Mouse (Mus musculus) midbrain, embryonic 16.5 days (tissue): ENCODE measurements around the gene Grin2d. TPM values are rescaled to one million over a fixed set of nuclear protein-coding genes. Genes with fewer than 3 reads are reported as not detected.

ENCODE experiments used
- ATAC-seq: fragments of 200-750 bp; cut with Nextera tagmentation; 2 replicates; pipeline ENCODE4 v1.8.0; 2017; ENCODE audit warnings: moderate TSS enrichment
- H3K27ac ChIP-seq: fragments of 300-500 bp; sonication (generic); 2 replicates; pipeline ENCODE4 v1.5.1; 2014; ENCODE audit warnings: mild to moderate bottlenecking, low read length, mixed read lengths
- H3K27me3 ChIP-seq: fragments of 300-500 bp; sonication (generic); 2 replicates; pipeline ENCODE4 v1.6.1; 2014; ENCODE audit warnings: low read depth, low read length, mixed read lengths; ENCODE audit not compliant: control insufficient read depth, insufficient read depth
- H3K36me3 ChIP-seq: fragments of 300-500 bp; sonication (generic); 2 replicates; pipeline ENCODE4 v1.6.1; 2014; ENCODE audit warnings: mild to moderate bottlenecking, low read length, moderate library complexity, mixed read lengths; ENCODE audit not compliant: control insufficient read depth, insufficient read depth
- H3K4me1 ChIP-seq: fragments of 300-500 bp; sonication (generic); 2 replicates; pipeline ENCODE4 v1.6.1; 2014; ENCODE audit warnings: mild to moderate bottlenecking, low read length, mixed read lengths; ENCODE audit not compliant: control insufficient read depth, insufficient read depth
- H3K4me2 ChIP-seq: fragments of 300-500 bp; sonication (generic); 2 replicates; pipeline ENCODE4 v1.6.1; 2014; ENCODE audit warnings: mild to moderate bottlenecking, low read length, mixed read lengths
- H3K4me3 ChIP-seq: fragments of 300-500 bp; sonication (generic); 2 replicates; pipeline ENCODE4 v1.5.1; 2014; ENCODE audit warnings: low read depth, mild to moderate bottlenecking, low read length, moderate library complexity, mixed read lengths
- H3K9ac ChIP-seq: fragments of 300-500 bp; sonication (generic); 2 replicates; pipeline ENCODE4 v1.6.1; 2014; ENCODE audit warnings: low read depth, low read length, mixed read lengths
- H3K9me3 ChIP-seq: fragments of 300-500 bp; sonication (generic); replicated peaks from 2 replicates; pipeline ENCODE4 v1.6.1; 2014; ENCODE audit warnings: mild to moderate bottlenecking, low read length, mixed read lengths; ENCODE audit not compliant: control insufficient read depth, poor library complexity, severe bottlenecking
- WGBS: fragments of 180-500 bp; shearing (Covaris S2); extraction: QIAGEN DNeasy Blood & Tissue Kit; methylation state at CpG from one replicate; pipeline ENCODE4 v1.1.7; 2014; 5-methylcytosine and 5-hydroxymethylcytosine counted together
- polyA plus RNA-seq: library from polyadenylated mRNA; unstranded; fragments of >200 nt; fragmentation: Nextera tagmentation; extraction: Ambion mirVana; gene quantifications from 2 replicates; pipeline ENCODE4 v1.2.1, GENCODE M21; 2015

Grin2d gene
- polyA plus RNA-seq, 1 experiment from 2014 or later = 4.8 TPM

GRCm38 (mm10) chr7:45809276-45810075 lies 68.7 kb downstream of the Grin2d start:
- Histone ChIP-seq H3K4me3 (no peak overlapping the region), H3K27me3 (no peaks in the 10 kb centered on the region), H3K27ac (no peak overlapping the region), H3K4me2 (no peak overlapping the region), H3K9ac (peak overlapping the region; percentile 16; the same call in 1 of the 2 replicates), H3K9me3 (no peaks in the 10 kb centered on the region), H3K36me3 (peaks cover 47% of the 10 kb centered on the region), H3K4me1 (peaks cover 18% of the 10 kb centered on the region)
- 86% methylated on average over 14 of the region's 14 CpGs for WGBS
- ATAC-seq = no peak

- Histone ChIP-seq H3K27ac (peak overlapping the region; percentile 35; the same call in 1 of the 2 replicates), H3K9ac (no peak overlapping the region), H3K4me1 (peaks cover 18% of the 10 kb centered on the region), H3K36me3 (peaks cover 50% of the 10 kb centered on the region), H3K27me3 (no peaks in the 10 kb centered on the region), H3K4me2 (no peak overlapping the region), H3K9me3 (no peaks in the 10 kb centered on the region), H3K4me3 (no peak overlapping the region)
- ATAC-seq = no peak
- 37% methylated on average over 11 of the region's 11 CpGs for WGBS
These were observed 69.7 kb downstream of the Grin2d start for GRCm38 (mm10) chr7:45808471-45808870.

GRCm38 (mm10) chr7:45805941-45806340 lies 72.2 kb downstream of the Grin2d start:
- no peak overlapping the region for H3K4me3 ChIP-seq

GRCm38 (mm10) chr7:45802551-45802950 lies 75.6 kb downstream of the Grin2d start:
- Histone ChIP-seq H3K27ac (no peak overlapping the region), H3K9me3 (no peaks in the 10 kb centered on the region), H3K27me3 (no peaks in the 10 kb centered on the region), H3K4me2 (no peak overlapping the region), H3K36me3 (peaks cover 20% of the 10 kb centered on the region), H3K4me3 (no peak overlapping the region), H3K4me1 (peaks cover 20% of the 10 kb centered on the region), H3K9ac (no peak overlapping the region)
- 92% methylated on average over 6 of the region's 6 CpGs for WGBS
- no peak for ATAC-seq

More at GRCm38 (mm10) chr7:45805941-45806340, 72.2 kb downstream of the Grin2d start:
- Histone ChIP-seq H3K4me1 (peaks cover 6% of the 10 kb centered on the region; the same call in 1 of the 2 replicates), H3K36me3 (peaks cover 45% of the 10 kb centered on the region), H3K9me3 (no peaks in the 10 kb centered on the region), H3K27ac (peak overlapping the region; percentile 5; the same call in 1 of the 2 replicates), H3K27me3 (no peaks in the 10 kb centered on the region), H3K4me2 (no peak overlapping the region), H3K9ac (no peak overlapping the region)
- ATAC-seq = no peak
- WGBS = 61% methylated on average over 5 of the region's 5 CpGs

GRCm38 (mm10) chr7:45801348-45801747 lies 76.8 kb downstream of the Grin2d start:
- Histone ChIP-seq H3K9ac (no peak overlapping the region), H3K9me3 (no peaks in the 10 kb centered on the region), H3K36me3 (peaks cover 16% of the 10 kb centered on the region), H3K4me1 (peaks cover 23% of the 10 kb centered on the region), H3K4me3 (no peak overlapping the region), H3K4me2 (no peak overlapping the region), H3K27ac (peak overlapping the region; percentile 56), H3K27me3 (no peaks in the 10 kb centered on the region)
- 2% methylated on average over 12 of the region's 12 CpGs for WGBS
- peak; percentile 49; the same call in 1 of the 2 replicates for ATAC-seq

GRCm38 (mm10) chr7:45800546-45801204 lies 77.5 kb downstream of the Grin2d start:
- H3K27ac ChIP-seq = peak overlapping the region; percentile 56
- H3K9me3 ChIP-seq = no peaks in the 10 kb centered on the region
- H3K4me3 ChIP-seq = no peak overlapping the region
- peaks cover 16% of the 10 kb centered on the region for H3K36me3 ChIP-seq
- H3K9ac ChIP-seq = no peak overlapping the region
- 23% methylated on average over 19 of the region's 25 CpGs for WGBS
- H3K4me2 ChIP-seq = no peak overlapping the region
- no peaks in the 10 kb centered on the region for H3K27me3 ChIP-seq
- ATAC-seq = no peak
- peaks cover 23% of the 10 kb centered on the region for H3K4me1 ChIP-seq

DNA sequence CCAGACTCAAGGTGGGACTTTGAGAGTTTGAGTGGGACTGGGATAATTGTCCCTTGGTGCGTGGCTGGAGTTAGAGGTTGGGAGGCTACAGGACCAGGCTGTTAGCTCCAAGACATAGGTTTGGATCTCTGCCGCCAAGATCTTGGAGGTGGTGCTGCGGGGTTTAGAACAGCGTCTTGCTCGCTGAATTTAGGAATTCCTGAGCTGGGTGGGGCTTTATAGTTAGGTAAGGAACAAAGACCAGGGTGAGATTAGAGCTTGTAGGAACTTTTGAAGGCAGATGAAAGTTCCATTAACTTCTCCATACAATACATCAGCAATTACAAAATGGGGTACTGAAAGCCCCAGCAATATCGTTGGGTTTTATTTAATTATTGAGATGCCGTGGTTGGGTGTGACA lies 78.2 kb downstream of the Grin2d start:
- no peaks in the 10 kb centered on the region; the same call in 1 of the 2 replicates for H3K27me3 ChIP-seq
- H3K4me3 ChIP-seq = no peak overlapping the region
- WGBS = 45% methylated on average over 7 of the region's 7 CpGs
- no peak for ATAC-seq
- no peak overlapping the region for H3K4me2 ChIP-seq
- no peaks in the 10 kb centered on the region for H3K9me3 ChIP-seq
- no peak overlapping the region for H3K9ac ChIP-seq
- peaks cover 23% of the 10 kb centered on the region for H3K4me1 ChIP-seq
- no peak overlapping the region for H3K27ac ChIP-seq
- peaks cover 22% of the 10 kb centered on the region for H3K36me3 ChIP-seq

DNA sequence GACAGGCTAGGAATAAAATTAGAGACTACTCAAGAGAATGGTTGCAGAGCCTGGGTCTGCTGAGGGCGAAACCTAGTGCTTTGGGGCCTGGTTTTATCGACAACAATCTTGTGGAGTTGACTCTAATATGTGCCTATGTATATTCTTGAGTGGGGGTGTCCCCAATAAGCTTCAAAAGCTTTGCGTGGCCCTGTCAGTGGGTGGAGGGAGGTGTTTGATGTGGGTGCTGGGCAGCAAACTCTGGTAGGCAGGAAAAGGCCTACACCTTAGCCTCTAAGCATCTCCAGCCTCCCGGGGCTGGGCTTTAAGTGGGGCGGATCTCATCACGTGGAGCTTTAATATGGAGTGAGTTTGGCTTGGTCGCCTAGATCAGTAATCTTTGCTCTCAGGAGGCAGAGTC lies 79.2 kb downstream of the Grin2d start:
- no peaks in the 10 kb centered on the region; the same call in 1 of the 2 replicates for H3K27me3 ChIP-seq
- WGBS = 61% methylated on average over 7 of the region's 7 CpGs
- no peak overlapping the region; the same call in 1 of the 2 replicates for H3K9ac ChIP-seq
- ATAC-seq = no peak
- no peak overlapping the region for H3K4me2 ChIP-seq
- peaks cover 33% of the 10 kb centered on the region for H3K36me3 ChIP-seq
- no peak overlapping the region for H3K27ac ChIP-seq
- H3K4me1 ChIP-seq = peaks cover 23% of the 10 kb centered on the region
- H3K4me3 ChIP-seq = no peak overlapping the region
- no peaks in the 10 kb centered on the region for H3K9me3 ChIP-seq

GRCm38 (mm10) chr7:45798511-45798836 lies 79.7 kb downstream of the Grin2d start:
- 4% methylated on average over 19 of the region's 19 CpGs for WGBS
- H3K36me3 ChIP-seq = peaks cover 35% of the 10 kb centered on the region

More at GRCm38 (mm10) chr7:45798511-45798836, 79.7 kb downstream of the Grin2d start:
- Histone ChIP-seq H3K27ac (no peak overlapping the region), H3K27me3 (no peaks in the 10 kb centered on the region; the same call in 1 of the 2 replicates), H3K9me3 (no peaks in the 10 kb centered on the region), H3K4me2 (peak overlapping the region; percentile 47), H3K9ac (peak overlapping the region; percentile 49), H3K4me1 (peaks cover 23% of the 10 kb centered on the region), H3K4me3 (peak overlapping the region; percentile 22; the same call in 1 of the 2 replicates)
- ATAC-seq = no peak
